Mouse (Mus musculus): Measurements from ENCODE around the gene Mug1.
"Not testable (repeated sequence)": the region's sequence is repeated elsewhere in the genome, so short reads cannot be mapped to it uniquely, and the experiment has no call there.

The Mug1 gene

DNA sequence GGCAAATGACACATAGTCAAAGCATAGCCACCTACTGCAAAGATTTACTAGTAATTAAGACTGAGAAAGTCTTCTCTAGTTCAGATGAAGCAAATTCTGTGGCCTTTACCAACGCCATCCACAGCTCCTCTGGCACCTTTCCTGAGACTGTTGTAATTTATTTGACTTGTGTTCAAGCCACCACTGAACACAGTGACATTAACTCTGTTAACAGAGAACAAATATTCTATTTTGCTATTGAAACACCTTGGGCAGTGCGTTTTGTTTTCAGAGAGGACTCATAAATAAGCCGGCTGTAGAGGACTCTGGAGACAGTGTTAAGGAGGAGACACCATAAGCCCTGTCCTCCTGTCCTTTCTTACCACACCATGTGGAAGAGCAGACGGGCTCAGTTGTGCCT lies at the start of gene Mug1:
Gene Mug1 (plus strand): TSS at position 271 of the 400 bp plus-strand sequence.
- not testable (repeated sequence) for DNase-seq

DNA sequence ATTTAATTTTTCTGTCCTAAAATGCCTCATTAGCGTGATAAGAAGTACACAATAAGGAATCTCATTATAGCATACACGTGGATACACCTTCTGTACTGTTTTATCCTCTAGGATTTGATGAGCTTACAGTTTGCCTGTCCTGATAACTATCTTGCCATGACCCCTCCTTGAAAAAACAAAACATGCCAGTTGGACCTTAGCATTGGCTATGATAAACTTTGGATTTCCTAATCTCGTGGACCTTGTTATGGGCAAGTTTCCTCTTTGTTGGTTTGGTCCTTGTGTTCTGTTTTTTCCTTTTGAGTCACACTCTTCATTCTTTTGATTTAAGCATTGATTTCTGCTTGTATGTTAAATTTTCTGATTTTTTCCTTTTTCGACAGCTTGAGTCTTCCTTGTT lies 10.3 kb upstream of the Mug1 start:
- no peak for DNase-seq

- no peak for DNase-seq
Observed at GRCm38 (mm10) chr6:121836361-121836760, 2.0 kb upstream of the Mug1 start.

GRCm38 (mm10) chr6:121848378-121848777 lies 10.0 kb downstream of the Mug1 start:
- DNase-seq, result no peak
